Mouse (Mus musculus): ENCODE measurements around the gene Slc2a6. TPM values are rescaled to one million over a fixed set of nuclear protein-coding genes. Genes with fewer than 3 reads are reported as not detected.

The Slc2a6 gene
- total RNA-seq, 2 experiments from 2014 or later, result 1.3 TPM

GRCm38 (mm10) chr2:27037008-27037407 lies 9.2 kb upstream of the Slc2a6 start:
- DNase-seq (ENCODE audit: low spot score in 2 of 2), result no peak

- no peak for DNase-seq (ENCODE audit: low spot score in 2 of 2)
These were observed 8.2 kb upstream of the Slc2a6 start for GRCm38 (mm10) chr2:27036003-27036402.

DNA sequence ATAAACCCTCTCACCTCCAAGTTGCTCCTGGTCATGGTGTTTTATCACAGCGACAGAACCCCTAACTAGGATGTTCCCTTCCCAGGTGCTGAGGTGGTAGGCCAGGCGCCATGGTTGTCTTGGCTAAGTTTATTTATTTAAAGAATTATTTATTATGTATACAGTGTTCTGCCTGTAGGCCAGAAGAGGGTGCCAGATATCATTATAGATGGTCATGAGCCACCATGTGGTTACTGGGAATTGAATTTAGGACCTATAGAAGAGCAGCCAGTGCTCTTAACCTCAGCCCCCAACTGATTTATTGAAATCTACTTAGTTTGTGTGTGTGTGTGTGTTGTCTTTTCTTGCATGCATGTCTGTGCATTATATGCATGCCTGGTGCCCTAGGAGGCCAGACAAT lies 4.6 kb upstream of the Slc2a6 start:
- no peak for DNase-seq (ENCODE audit: low spot score in 2 of 2)

DNA sequence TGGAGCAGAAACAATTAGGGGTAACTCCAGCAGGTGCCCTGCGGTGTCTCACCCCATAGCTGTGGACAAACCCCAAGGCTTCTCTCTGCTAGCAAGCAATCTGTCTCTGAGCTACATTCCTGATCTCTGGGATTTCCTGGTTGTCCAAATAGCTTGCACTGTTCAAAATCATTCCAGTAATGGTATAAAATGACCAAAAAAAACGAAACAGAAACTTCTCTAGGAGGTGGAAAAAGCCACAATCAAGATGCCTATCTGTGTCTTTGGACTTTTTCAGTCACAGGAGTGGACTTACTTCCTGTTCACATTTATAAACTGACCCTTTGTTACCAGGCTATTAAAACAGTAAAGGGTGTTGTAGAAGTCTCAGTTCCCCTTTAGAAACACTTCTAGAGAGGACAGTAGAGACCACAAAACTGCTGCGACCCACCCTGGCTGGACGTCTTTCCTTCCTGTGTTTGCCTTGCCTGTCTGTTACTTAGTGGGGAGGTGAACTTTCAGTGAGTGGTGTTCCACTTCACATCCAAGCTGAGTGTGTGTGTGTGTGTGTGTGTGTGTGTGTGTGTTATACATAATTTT lies 728 bp upstream of the Slc2a6 start:
- DNase-seq (ENCODE audit: low spot score in 2 of 2), result no peak

- DNase-seq (ENCODE audit: low spot score in 2 of 2), result no peak
These were observed 761 bp downstream of the Slc2a6 start for GRCm38 (mm10) chr2:27026857-27027617.

DNA sequence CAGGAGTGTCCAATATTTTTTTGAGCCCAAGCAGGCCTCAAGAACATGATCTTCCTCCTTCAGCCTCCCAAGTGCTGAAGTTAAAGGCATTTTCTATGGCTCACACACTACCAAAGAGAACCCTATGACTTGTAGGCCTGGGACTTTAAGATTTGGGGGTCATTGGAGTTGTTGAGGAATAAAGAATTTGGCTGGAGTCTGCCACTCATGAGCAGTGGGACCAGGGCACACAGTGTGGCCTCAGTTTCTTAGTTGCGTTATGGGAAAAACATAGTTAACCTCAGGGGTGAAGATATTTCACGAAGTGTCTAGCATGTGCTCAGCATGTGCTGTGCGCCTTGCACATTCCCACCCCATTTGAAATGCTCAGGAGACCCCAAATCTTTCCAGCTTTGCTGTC lies 1.5 kb downstream of the Slc2a6 start:
- DNase-seq (ENCODE audit: low spot score in 2 of 2), result no peak

DNA sequence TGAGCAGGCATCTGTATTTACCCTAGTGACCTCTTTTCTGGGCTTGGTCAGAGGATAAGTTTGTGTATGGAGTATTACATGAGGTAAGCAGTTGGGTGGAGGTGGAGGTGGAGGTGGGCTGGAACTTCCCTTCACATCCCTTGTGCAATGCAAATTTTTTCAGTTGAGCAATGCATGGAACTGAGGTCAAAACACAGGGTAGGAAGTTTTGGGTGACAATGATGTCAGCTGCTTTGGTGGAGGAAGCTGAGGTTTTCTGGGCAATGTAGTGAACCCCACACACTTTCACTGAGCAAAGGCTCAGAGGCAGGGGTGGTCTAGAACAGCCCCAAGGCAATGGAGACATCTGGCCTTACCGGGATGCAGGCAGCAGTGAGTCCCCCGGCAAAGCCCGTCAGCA lies 2.3 kb downstream of the Slc2a6 start:
- no peak for DNase-seq (ENCODE audit: low spot score in 2 of 2)

GRCm38 (mm10) chr2:27024136-27024535 lies 3.7 kb downstream of the Slc2a6 start:
- DNase-seq (ENCODE audit: low spot score in 2 of 2), result no peak

DNA sequence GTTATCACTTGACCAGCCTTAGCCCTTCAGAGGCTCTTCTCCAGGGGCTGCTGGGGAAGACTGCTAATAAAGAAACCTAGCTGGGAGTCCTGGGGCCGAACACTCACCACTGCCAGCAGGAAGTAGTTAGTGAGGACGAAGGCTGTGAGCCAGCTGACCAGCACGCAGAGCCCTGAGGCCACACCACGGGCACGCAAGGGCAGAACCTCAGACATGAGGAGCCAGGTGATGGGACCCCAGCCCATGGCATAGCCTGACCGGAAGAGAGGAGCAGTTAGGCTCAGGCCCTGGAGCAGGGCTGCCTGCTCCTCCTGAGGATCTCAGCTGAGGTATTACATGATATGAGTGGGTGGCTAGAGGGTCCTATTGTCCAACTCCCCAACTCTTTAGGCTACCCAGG lies 5.2 kb downstream of the Slc2a6 start:
- no peak for DNase-seq (ENCODE audit: low spot score in 2 of 2)

- no peak for DNase-seq (ENCODE audit: low spot score in 2 of 2)
These were observed 6.7 kb downstream of the Slc2a6 start for GRCm38 (mm10) chr2:27021103-27021502.

- DNase-seq (ENCODE audit: low spot score in 2 of 2), result no peak
These were observed 8.3 kb downstream of the Slc2a6 start for GRCm38 (mm10) chr2:27019530-27019929.

DNA sequence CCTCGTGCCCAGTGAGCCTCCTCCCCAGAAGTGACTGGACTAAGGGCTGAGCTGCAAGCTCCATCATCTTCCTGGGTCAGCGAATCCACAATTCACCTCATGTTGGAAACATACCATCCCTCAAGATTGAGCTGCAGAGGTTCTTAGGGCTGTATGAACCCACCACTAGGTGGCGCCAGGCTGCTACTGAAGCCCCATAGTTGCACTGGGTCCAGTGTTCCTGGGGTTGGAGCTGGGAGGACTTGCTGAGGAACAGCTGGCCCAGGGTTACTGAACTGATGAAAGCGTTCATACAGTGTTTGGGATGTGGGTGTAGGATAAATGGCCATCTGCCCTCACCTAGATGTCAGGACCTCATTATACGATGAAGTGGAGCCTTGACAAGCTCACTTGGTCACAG lies 10.0 kb downstream of the Slc2a6 start:
- peak; percentile 37 to 49 for DNase-seq (ENCODE audit: low spot score in 2 of 2)

DNA sequence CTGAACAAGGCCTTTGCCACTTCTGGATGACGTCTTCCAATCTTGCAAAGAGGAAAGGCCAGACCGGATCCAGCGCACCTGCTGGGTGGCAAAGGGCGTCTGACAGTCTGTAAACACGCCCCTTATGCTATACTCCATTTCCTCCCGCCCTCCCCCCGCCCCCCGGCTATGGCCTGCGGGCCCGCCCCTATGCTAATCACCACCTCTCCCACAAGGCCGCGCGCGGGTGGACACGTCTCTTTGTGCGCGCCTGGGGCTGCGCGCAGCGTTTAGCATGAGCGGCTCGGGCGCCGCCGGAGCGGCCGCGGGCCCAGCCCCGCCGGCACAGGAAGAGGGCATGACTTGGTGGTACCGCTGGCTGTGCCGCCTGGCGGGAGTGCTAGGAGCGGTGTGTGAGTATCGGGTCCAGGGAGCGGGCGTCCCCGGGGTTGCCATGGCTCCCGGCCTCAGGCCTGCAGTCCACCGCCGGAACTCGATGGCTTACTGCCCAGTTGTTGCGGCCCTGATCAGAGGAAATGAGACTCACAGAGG lies 18.0 kb downstream of the Slc2a6 start, which contains the start of gene Cacfd1:
Gene Cacfd1, plus strand, starts transcription at position 213 of the 531 bp plus-strand sequence.
- peak; percentile 67 to 84 for DNase-seq (ENCODE audit: low spot score in 2 of 2)

GRCm38 (mm10) chr2:27007701-27008100 lies 20.1 kb downstream of the Slc2a6 start:
- no peak for DNase-seq (ENCODE audit: low spot score in 2 of 2)

- DNase-seq (ENCODE audit: low spot score in 2 of 2), result no peak
These were observed 21.5 kb downstream of the Slc2a6 start for GRCm38 (mm10) chr2:27006255-27006654.

- DNase-seq (ENCODE audit: low spot score in 2 of 2), result no peak
These were observed 29.8 kb downstream of the Slc2a6 start for GRCm38 (mm10) chr2:26997993-26998392.

GRCm38 (mm10) chr2:26997498-26997897 lies 30.3 kb downstream of the Slc2a6 start:
- no peak for DNase-seq (ENCODE audit: low spot score in 2 of 2)

GRCm38 (mm10) chr2:26993936-26994335 lies 33.9 kb downstream of the Slc2a6 start:
- DNase-seq (ENCODE audit: low spot score in 2 of 2), result no peak

DNA sequence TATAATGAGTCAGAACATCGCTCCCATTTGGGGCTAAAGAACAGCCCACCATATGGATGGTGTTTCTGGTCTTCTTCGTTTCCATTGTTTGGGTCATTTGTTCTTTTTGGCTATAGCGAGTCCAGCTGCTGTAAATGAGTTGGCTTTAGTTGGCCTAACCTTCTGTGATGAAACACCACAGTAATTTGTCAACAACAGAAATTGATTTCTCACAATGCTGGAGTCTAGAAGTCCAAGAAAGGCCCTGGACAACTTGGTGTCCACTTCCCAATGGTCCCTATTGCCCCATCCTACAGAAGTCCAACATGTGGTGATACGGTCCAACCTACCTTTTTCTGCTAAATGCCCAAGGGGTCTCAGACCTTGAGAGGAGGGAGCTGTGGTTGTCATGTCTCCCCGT lies 43.2 kb downstream of the Slc2a6 start:
- no peak for DNase-seq (ENCODE audit: low spot score in 2 of 2)

GRCm38 (mm10) chr2:26984179-26984578 lies 43.6 kb downstream of the Slc2a6 start:
- DNase-seq (ENCODE audit: low spot score in 2 of 2), result no peak

DNA sequence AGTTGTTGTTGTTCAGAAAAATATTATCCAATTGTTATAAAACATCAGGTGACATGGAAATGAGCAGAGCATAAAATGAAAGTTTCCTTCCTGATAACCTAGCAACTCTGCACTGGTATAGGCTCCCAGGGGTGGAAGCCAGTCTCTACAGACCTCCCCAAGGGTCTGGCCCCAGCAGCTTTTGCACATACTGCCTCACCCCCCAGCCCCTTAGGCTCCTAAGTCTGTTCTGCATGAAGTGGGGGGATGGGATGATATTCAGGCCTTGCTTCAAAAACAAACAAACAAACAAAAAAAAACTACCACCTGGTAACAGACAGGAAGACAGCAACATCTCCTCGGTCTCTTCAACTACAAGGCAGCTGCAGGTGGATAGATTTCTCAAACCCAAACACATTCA lies 47.4 kb downstream of the Slc2a6 start:
- DNase-seq (ENCODE audit: low spot score in 2 of 2), result no peak

DNA sequence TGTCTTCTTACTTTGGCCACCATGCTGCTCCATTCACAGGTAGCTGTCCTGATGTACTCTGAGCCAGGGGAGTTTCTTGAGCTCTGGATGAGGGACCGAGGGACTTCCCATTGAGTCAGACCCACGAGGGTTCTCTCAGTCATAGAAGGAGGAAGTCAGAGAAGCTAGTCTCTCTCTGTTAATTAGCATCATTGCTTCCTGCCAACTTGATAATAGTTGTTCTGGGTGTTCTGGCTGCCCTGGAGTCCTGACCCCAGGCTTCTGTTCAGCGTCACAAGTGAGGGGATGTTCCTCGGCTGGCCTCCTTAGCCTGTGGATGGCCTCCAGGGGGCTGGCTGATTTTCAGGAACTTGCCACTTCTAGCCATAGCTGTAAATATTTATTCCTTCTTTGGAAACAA lies 53.8 kb downstream of the Slc2a6 start:
- DNase-seq (ENCODE audit: low spot score in 2 of 2), result no peak

DNA sequence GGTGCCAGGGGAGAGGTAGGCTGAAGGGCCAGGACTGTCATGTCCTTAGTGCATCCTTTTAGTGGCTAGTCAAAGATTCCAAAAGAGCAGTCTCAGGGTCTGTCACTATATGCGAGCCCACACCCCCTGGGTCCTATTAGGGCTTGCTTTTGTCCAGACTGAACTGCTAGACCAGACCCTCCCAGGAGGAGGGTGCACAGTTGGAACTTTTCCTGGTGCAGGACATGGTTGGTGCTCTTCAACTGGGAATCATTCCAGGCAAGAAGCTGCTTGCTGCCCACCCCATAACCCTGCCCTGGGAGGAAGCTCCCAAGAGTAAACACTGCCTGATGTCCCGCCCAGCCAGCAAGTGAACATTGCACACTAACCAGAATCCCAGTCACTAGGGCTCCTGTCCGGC lies 54.7 kb downstream of the Slc2a6 start, which contains the start of gene Adamts13:
Gene Adamts13, plus strand, starts transcription at position 301 of the 400 bp plus-strand sequence.
- DNase-seq (ENCODE audit: low spot score in 2 of 2), result no peak

All from adrenal gland, postnatal 4 days (tissue).